8 mouse cellular contexts compared by ENCODE assay signal in the genomic region with DNA sequence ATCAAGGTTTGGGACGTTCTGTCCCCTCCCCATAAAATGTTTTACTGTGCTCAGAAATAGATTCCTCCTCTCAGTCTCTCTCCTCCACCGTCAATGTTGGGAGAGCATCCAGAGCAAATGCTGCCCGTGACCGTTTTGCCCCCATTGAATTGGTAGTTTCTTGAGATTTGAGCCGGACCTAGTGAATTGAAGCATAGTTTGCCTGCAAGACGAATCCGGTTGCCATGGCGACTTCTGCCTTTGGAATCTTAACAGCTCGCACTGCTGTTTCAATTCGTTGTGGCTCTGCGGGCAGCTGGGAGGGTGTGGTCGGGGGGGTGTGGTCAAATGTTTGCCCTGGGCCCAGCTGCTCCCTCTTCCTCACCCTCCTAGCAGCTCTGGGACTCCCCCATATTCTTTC. TPM values are rescaled to one million over a fixed set of nuclear protein-coding genes. Genes with fewer than 3 reads are reported as not detected.
DNase-seq lines count a peak whose midpoint lies in the region; ATAC-seq and TF ChIP-seq lines count a peak whose summit lies in the region.

No protein-coding gene starts in this region.

- no peaks in the 10 kb centered on the region for H3K27me3 ChIP-seq in heart, embryonic 10.5 days (ENCODE audit: insufficient read depth, poor library complexity, severe bottlenecking)
- H3K27me3 ChIP-seq in kidney, embryonic 14.5 days (ENCODE audit: control insufficient read depth, insufficient read depth, low read length) = no peaks in the 10 kb centered on the region
- H3K27me3 ChIP-seq in liver, adult 2 months (ENCODE audit: control insufficient read depth, insufficient read depth, low read length) = no peaks in the 10 kb centered on the region
- H3K27me3 ChIP-seq in stomach, embryonic 14.5 days (ENCODE audit: control insufficient read depth, insufficient read depth, low read length) = no peaks in the 10 kb centered on the region

- no peaks in the 10 kb centered on the region for H3K9me3 ChIP-seq in heart, embryonic 10.5 days
- no peaks in the 10 kb centered on the region for H3K9me3 ChIP-seq in kidney, embryonic 14.5 days (ENCODE audit: control insufficient read depth, low read length)
- H3K9me3 ChIP-seq in stomach, embryonic 14.5 days (ENCODE audit: control insufficient read depth, low read depth, low read length) = no peaks in the 10 kb centered on the region

- peak overlapping the region; percentile 94 for H3K27ac ChIP-seq in heart, embryonic 10.5 days
- no peak overlapping the region for H3K27ac ChIP-seq in kidney, embryonic 14.5 days (ENCODE audit: low read depth, low read length)
- no peak overlapping the region for H3K27ac ChIP-seq in liver, adult 2 months (replicated peaks; ENCODE audit: insufficient read depth, low read depth, low read length)
- H3K27ac ChIP-seq in stomach, embryonic 14.5 days (ENCODE audit: low read length) = no peak overlapping the region

- TF ChIP-seq CTCF in liver, adult 2 months (IDR thresholded peaks at IDR 0.05; ENCODE audit: low read depth, low read length) = no peak

- ATAC-seq in erythroblast, adult 5-6 weeks (replicated peaks; ENCODE audit: low FRiP score, poor library complexity, severe bottlenecking) = peak; percentile 78
- ATAC-seq in kidney, embryonic 14.5 days (ENCODE audit: low FRiP score, low TSS enrichment) = no peak
- peak; percentile 27; the same call in 1 of the 2 replicates for ATAC-seq in monocyte, adult 5-6 weeks (replicated peaks; ENCODE audit: insufficient number of reproducible peaks, low FRiP score, low TSS enrichment, poor library complexity, severe bottlenecking)
- ATAC-seq in stomach, embryonic 14.5 days (ENCODE audit: insufficient number of reproducible peaks, insufficient read depth, low FRiP score, low read depth) = no peak

- H3K4me3 ChIP-seq in heart, embryonic 10.5 days = peak overlapping the region; percentile 84
- H3K4me3 ChIP-seq in kidney, embryonic 14.5 days (ENCODE audit: low read length) = peak overlapping the region; percentile 81
- peak overlapping the region; percentile 86 for H3K4me3 ChIP-seq in liver, adult 2 months (ENCODE audit: insufficient read depth, low read depth, low read length)
- peak overlapping the region; percentile 75 for H3K4me3 ChIP-seq in stomach, embryonic 14.5 days (ENCODE audit: low read depth, low read length)

- peak; percentile 57 for DNase-seq in A20 (ENCODE audit: low read depth, low spot score)
- peak; percentile 68 to 70 for DNase-seq in adrenal gland, postnatal 36 days
- DNase-seq in heart, embryonic 10.5 days (ENCODE audit: low spot score) = peak; percentile 92
- peak; percentile 59 for DNase-seq in liver, adult 2 months (ENCODE audit: extremely low read depth, low read depth, low spot score)

- peaks cover 14% of the 10 kb centered on the region; the same call in 1 of the 2 replicates for H3K79me2 ChIP-seq in liver, adult 2 months (ENCODE audit: control insufficient read depth, insufficient read depth, low read length)

- peak overlapping the region; percentile 68 for H3K9ac ChIP-seq in kidney, embryonic 14.5 days (ENCODE audit: low read depth, low read length)
- H3K9ac ChIP-seq in liver, adult 2 months (ENCODE audit: low read depth, low read length) = peak overlapping the region; percentile 92
- H3K9ac ChIP-seq in stomach, embryonic 14.5 days (replicated peaks; ENCODE audit: low read depth, low read length) = peak overlapping the region; percentile 66

- H3K4me2 ChIP-seq in kidney, embryonic 14.5 days (replicated peaks; ENCODE audit: low read depth, low read length) = peak overlapping the region; percentile 95
- peak overlapping the region; percentile 78 for H3K4me2 ChIP-seq in stomach, embryonic 14.5 days (replicated peaks; ENCODE audit: low read depth, low read length)

- 1% methylated on average over 12 of the region's 12 CpGs for WGBS in heart, embryonic 10.5 days
- WGBS in kidney, embryonic 14.5 days = under 1% methylated on average over 12 of the region's 12 CpGs
- WGBS in liver, adult 2 months = 1% methylated on average over 12 of the region's 12 CpGs
- WGBS in stomach, embryonic 14.5 days = under 1% methylated on average over 12 of the region's 12 CpGs

- H3K4me1 ChIP-seq in heart, embryonic 10.5 days = peaks cover 52% of the 10 kb centered on the region
- H3K4me1 ChIP-seq in kidney, embryonic 14.5 days (ENCODE audit: control insufficient read depth, insufficient read depth, low read length) = peaks cover 11% of the 10 kb centered on the region
- peaks cover 27% of the 10 kb centered on the region for H3K4me1 ChIP-seq in liver, adult 2 months (ENCODE audit: control insufficient read depth, insufficient read depth, low read length)
- peaks cover 19% of the 10 kb centered on the region; the same call in 1 of the 2 replicates for H3K4me1 ChIP-seq in stomach, embryonic 14.5 days (ENCODE audit: control insufficient read depth, insufficient read depth, low read length)

- no peak for TF ChIP-seq POLR2A in liver, adult 2 months (IDR thresholded peaks at IDR 0.05; ENCODE audit: extremely low read depth, insufficient read depth, low read length)

- H3K36me3 ChIP-seq in heart, embryonic 10.5 days = no peaks in the 10 kb centered on the region
- no peaks in the 10 kb centered on the region for H3K36me3 ChIP-seq in kidney, embryonic 14.5 days (ENCODE audit: control insufficient read depth, insufficient read depth, low read length)
- H3K36me3 ChIP-seq in liver, adult 2 months (ENCODE audit: control insufficient read depth, insufficient read depth, low read length) = no peaks in the 10 kb centered on the region
- H3K36me3 ChIP-seq in stomach, embryonic 14.5 days (ENCODE audit: control insufficient read depth, insufficient read depth, low read length) = no peaks in the 10 kb centered on the region

RNA-seq across cellular contexts. Expression of a gene that starts 1.3 kb away (rescaled TPM):
- total RNA-seq in adrenal gland, postnatal 36 days (2021) = 10 to 100 TPM; 20.0 to 21.6 TPM
- 39.4 and 45.4 TPM in 2 replicates for total RNA-seq in erythroblast, adult 5-6 weeks (2015; ENCODE audit: low replicate concordance)
- 59.4 and 83.1 TPM in 2 replicates for total RNA-seq in erythroblast, adult 5-6 weeks (2017; ENCODE audit: low replicate concordance)
- 11.5 and 20.1 TPM in 2 replicates for polyA plus RNA-seq in heart, embryonic 10.5 days (2016; fragmentation: Nextera tagmentation; extraction: Ambion mirVana)
- polyA plus RNA-seq in kidney, embryonic 14.5 days (2014; fragmentation: Nextera tagmentation; extraction: Ambion mirVana) = 7.4 and 13.0 TPM in 2 replicates
- 32.3 and 33.4 TPM in 2 replicates for total RNA-seq in liver, adult 2 months (2014; rRNA removed)
- 5.5 and 7.7 TPM in 2 replicates for polyA plus RNA-seq in liver, adult 2 months (2012; rRNA removed)
- total RNA-seq in monocyte, adult 5-6 weeks (2017) = 8.3 to 15.2 TPM (median 13.8 TPM) in 3 replicates
- polyA plus RNA-seq in stomach, embryonic 14.5 days (2014; fragmentation: Nextera tagmentation; extraction: Ambion mirVana) = 18.6 and 19.7 TPM in 2 replicates

Comparison
In these comparisons a context has a peak if more than half of its experiments do, and no peak if none do; other contexts are left out.
1. ATAC-seq: peak in erythroblast, adult 5-6 weeks (single experiment) and monocyte, adult 5-6 weeks (single experiment); none in kidney, embryonic 14.5 days (single experiment) and stomach, embryonic 14.5 days (single experiment).
2. Peak in every context shown above with its lines, with median percentiles within 50 percentile points of each other: DNase-seq, H3K4me3 ChIP-seq and H3K9ac ChIP-seq.